Mouse (Mus musculus) adrenal gland, postnatal 36 days (tissue): ENCODE measurements around the gene Plekhb2. TPM values are rescaled to one million over a fixed set of nuclear protein-coding genes. Genes with fewer than 3 reads are reported as not detected.

Source experiments
- DNase-seq, 2 experiments: peaks; one replicate each; pipeline ENCODE4 v3.0.0; 2021; ENCODE audit warnings: mixed read lengths in 1 of 2
- long read RNA-seq, 2 experiments: library from polyadenylated mRNA; stranded (forward); transcript quantifications; one replicate each; pipeline ENCODE4 v2.0.0; 2021; ENCODE audit warnings: borderline sequencing depth in 2 of 2
- total RNA-seq, 2 experiments: library from RNA; stranded (reverse); gene quantifications; 2 replicates each; pipeline ENCODE4 v1.2.3; 2021

Plekhb2 gene
- total RNA-seq: 100 to 1,000 TPM; 185 to 193 TPM
- long read RNA-seq, experiment 1, transcript Plekhb2-201 (8 exons, 3,279 nt): major isoform, 116 of 140 reads
- long read RNA-seq, experiment 1, partial matches to known transcripts: 1 of 140 reads
- long read RNA-seq, experiment 1, other reads (novel, unspliced or antisense): 23 of 140 reads
- long read RNA-seq, experiment 2, transcript Plekhb2-201 (8 exons, 3,279 nt): major isoform, 51 of 55 reads
- long read RNA-seq, experiment 2, partial matches to known transcripts: 0 of 55 reads
- long read RNA-seq, experiment 2, other reads (novel, unspliced or antisense): 4 of 55 reads

GRCm38 (mm10) chr1:34849745-34850342, at the start of gene Plekhb2:
Plekhb2 (plus strand) TSS chr1:34849976.
- DNase-seq: peak; percentile 95 to 96

GRCm38 (mm10) chr1:34801616-34802289, 48.0 kb upstream of the Plekhb2 start:
- DNase-seq: peak; percentile 89

- DNase-seq: peak; percentile 40 to 41
These were observed 47.5 kb upstream of the Plekhb2 start for GRCm38 (mm10) chr1:34802290-34802642.

- DNase-seq: no peak
These were observed 44.9 kb upstream of the Plekhb2 start for GRCm38 (mm10) chr1:34804863-34805262.

- DNase-seq: no peak
These were observed 43.8 kb upstream of the Plekhb2 start for GRCm38 (mm10) chr1:34805931-34806520.

- DNase-seq: no peak
These were observed 41.3 kb upstream of the Plekhb2 start for GRCm38 (mm10) chr1:34808445-34808844.

GRCm38 (mm10) chr1:34810293-34810692, 39.5 kb upstream of the Plekhb2 start:
- DNase-seq: no peak

- DNase-seq: no peak
These were observed 38.7 kb upstream of the Plekhb2 start for GRCm38 (mm10) chr1:34811035-34811434.

- DNase-seq: no peak
These were observed 38.2 kb upstream of the Plekhb2 start for GRCm38 (mm10) chr1:34811581-34811980.

GRCm38 (mm10) chr1:34812407-34813247, 37.1 kb upstream of the Plekhb2 start:
- no peak for DNase-seq

GRCm38 (mm10) chr1:34815843-34816242, 33.9 kb upstream of the Plekhb2 start:
- DNase-seq: no peak

GRCm38 (mm10) chr1:34819225-34819910, 30.4 kb upstream of the Plekhb2 start:
- no peak for DNase-seq

GRCm38 (mm10) chr1:34821411-34821810, 28.4 kb upstream of the Plekhb2 start:
- no peak for DNase-seq

GRCm38 (mm10) chr1:34822003-34822402, 27.8 kb upstream of the Plekhb2 start:
- no peak for DNase-seq

- DNase-seq: no peak
These were observed 27.0 kb upstream of the Plekhb2 start for GRCm38 (mm10) chr1:34822746-34823145.

GRCm38 (mm10) chr1:34823353-34823752, 26.4 kb upstream of the Plekhb2 start:
- peak; percentile 39 to 57 for DNase-seq

- no peak for DNase-seq
These were observed 25.6 kb upstream of the Plekhb2 start for GRCm38 (mm10) chr1:34824208-34824607.

GRCm38 (mm10) chr1:34825909-34826308, 23.9 kb upstream of the Plekhb2 start:
- no peak for DNase-seq

- DNase-seq: no peak
These were observed 21.9 kb upstream of the Plekhb2 start for GRCm38 (mm10) chr1:34827900-34828299.

- no peak for DNase-seq
These were observed 21.1 kb upstream of the Plekhb2 start for GRCm38 (mm10) chr1:34828528-34829294.

GRCm38 (mm10) chr1:34830934-34831333, 18.8 kb upstream of the Plekhb2 start:
- DNase-seq: no peak
